10 mouse cellular contexts compared by ENCODE assay signal in the genomic region with DNA sequence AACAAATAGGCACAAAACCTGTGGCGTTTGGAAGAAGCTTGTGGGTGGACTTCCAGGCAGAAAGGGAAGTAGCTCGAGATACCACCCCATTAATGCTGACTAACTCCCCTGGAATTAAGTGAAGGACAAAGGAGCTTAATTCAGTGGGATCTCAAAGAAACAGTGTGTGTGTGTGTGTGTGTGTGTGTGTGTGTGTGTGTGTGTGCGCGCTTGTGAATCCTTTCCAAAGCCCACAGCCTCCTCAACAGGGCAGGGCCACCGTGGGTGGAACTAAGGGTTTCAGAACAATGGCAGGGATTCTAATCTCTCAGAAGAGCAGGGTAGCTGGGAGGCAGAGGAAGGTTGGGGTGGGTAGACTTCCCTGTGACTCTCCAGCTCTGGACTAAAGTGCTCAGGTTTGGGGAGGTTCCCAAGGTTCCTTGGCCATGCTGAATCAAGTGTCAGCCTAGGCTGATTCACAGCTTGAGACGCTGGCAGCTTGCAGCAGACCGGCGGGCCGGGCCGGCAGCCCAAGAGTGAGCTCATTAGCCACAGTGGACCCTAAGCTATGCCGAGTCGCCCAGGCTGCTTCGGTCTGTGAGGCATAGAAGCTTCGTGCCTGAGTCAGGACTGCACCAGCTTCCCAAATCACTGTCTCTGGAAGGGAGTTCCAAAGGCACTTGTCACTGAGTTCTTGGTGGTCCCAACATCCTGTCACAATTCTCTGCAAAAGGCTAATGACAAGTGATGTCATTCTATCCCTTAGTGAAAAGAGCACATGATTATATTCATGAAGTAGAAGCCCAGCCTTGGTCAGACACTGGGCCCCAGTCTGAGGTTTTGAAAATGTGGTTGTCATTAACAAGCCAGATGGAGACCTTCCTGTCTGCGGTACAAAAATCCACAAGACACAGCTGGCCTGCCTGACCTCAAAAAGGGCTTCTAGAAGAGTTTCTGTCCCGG. TPM values are rescaled to one million over a fixed set of nuclear protein-coding genes. Genes with fewer than 3 reads are reported as not detected.
A peak's percentile ranks its signal among the peaks of the same experiment; 100 is the strongest.
DNase-seq lines count a peak whose midpoint lies in the region; ATAC-seq lines count a peak whose summit lies in the region.
"Had no signal": no experiment of that assay in that cellular context is flagged by ENCODE, and none has a peak within 500 bp of the region (broad histone marks: within the 10 kb centered on the region; RNA-seq: fewer than 3 reads in every experiment).

No protein-coding gene starts in this region.

- H3K27me3 ChIP-seq in forebrain, embryonic 16.5 days (replicated peaks; ENCODE audit: control insufficient read depth, insufficient read depth, low read length) = no peaks in the 10 kb centered on the region
- peaks cover 4% of the 10 kb centered on the region; the same call in 1 of the 2 replicates for H3K27me3 ChIP-seq in hindbrain, embryonic 12.5 days
- no peaks in the 10 kb centered on the region for H3K27me3 ChIP-seq in kidney, embryonic 14.5 days (ENCODE audit: control insufficient read depth, insufficient read depth, low read length)
- H3K27me3 ChIP-seq: neural tube, embryonic 12.5 days had no signal

- no peaks in the 10 kb centered on the region for H3K36me3 ChIP-seq in forebrain, embryonic 16.5 days (ENCODE audit: control insufficient read depth, insufficient read depth)
- H3K36me3 ChIP-seq in hindbrain, embryonic 12.5 days = no peaks in the 10 kb centered on the region
- H3K36me3 ChIP-seq in kidney, embryonic 14.5 days (ENCODE audit: control insufficient read depth, insufficient read depth, low read length) = no peaks in the 10 kb centered on the region
- H3K36me3 ChIP-seq: neural tube, embryonic 12.5 days had no signal

- peak overlapping the region; percentile 29 for H3K27ac ChIP-seq in forebrain, embryonic 16.5 days (ENCODE audit: low read length)
- 0 out of 2 replicates have a peak overlapping the region, but pooled peaks have one; percentile 9 for H3K27ac ChIP-seq in hindbrain, embryonic 12.5 days
- H3K27ac ChIP-seq in kidney, embryonic 14.5 days (ENCODE audit: low read depth, low read length) = no peak overlapping the region
- H3K27ac ChIP-seq: neural tube, embryonic 12.5 days had no signal

- H3K9me3 ChIP-seq in forebrain, embryonic 16.5 days (ENCODE audit: control insufficient read depth, low read length) = no peaks in the 10 kb centered on the region
- no peaks in the 10 kb centered on the region for H3K9me3 ChIP-seq in hindbrain, embryonic 12.5 days (replicated peaks)
- no peaks in the 10 kb centered on the region for H3K9me3 ChIP-seq in kidney, embryonic 14.5 days (ENCODE audit: control insufficient read depth, low read length)
- H3K9me3 ChIP-seq: neural tube, embryonic 12.5 days had no signal

- no peak overlapping the region for H3K9ac ChIP-seq in forebrain, embryonic 16.5 days (replicated peaks; ENCODE audit: low read depth, low read length)
- H3K9ac ChIP-seq in hindbrain, embryonic 12.5 days = no peak overlapping the region
- no peak overlapping the region for H3K9ac ChIP-seq in kidney, embryonic 14.5 days (ENCODE audit: low read depth, low read length)
- H3K9ac ChIP-seq: neural tube, embryonic 12.5 days had no signal

- WGBS in forebrain, embryonic 16.5 days = 6% methylated on average over 16 of the region's 16 CpGs
- WGBS in hindbrain, embryonic 12.5 days = 21% methylated on average over 16 of the region's 16 CpGs
- 47% methylated on average over 16 of the region's 16 CpGs for WGBS in kidney, embryonic 14.5 days

- no peak overlapping the region for H3K4me2 ChIP-seq in forebrain, embryonic 16.5 days (ENCODE audit: low read length)
- no peak overlapping the region for H3K4me2 ChIP-seq in hindbrain, embryonic 12.5 days (replicated peaks)
- no peak overlapping the region for H3K4me2 ChIP-seq in kidney, embryonic 14.5 days (replicated peaks; ENCODE audit: low read depth, low read length)
- H3K4me2 ChIP-seq: neural tube, embryonic 12.5 days had no signal

- H3K4me1 ChIP-seq in forebrain, embryonic 16.5 days (replicated peaks; ENCODE audit: control insufficient read depth, insufficient read depth, low read length) = peaks cover 13% of the 10 kb centered on the region
- peaks cover 18% of the 10 kb centered on the region for H3K4me1 ChIP-seq in hindbrain, embryonic 12.5 days
- no peaks in the 10 kb centered on the region for H3K4me1 ChIP-seq in kidney, embryonic 14.5 days (ENCODE audit: control insufficient read depth, insufficient read depth, low read length)

- peak; percentile 86 for ATAC-seq in forebrain, embryonic 16.5 days
- ATAC-seq in hindbrain, embryonic 12.5 days (ENCODE audit: low FRiP score) = no peak
- ATAC-seq in kidney, embryonic 14.5 days (ENCODE audit: low FRiP score, low TSS enrichment) = no peak

- DNase-seq in adrenal gland, adult (ENCODE audit: inconsistent age in 2 of 2, low spot score in 1 of 2) = peak; percentile 50 to 74
- no peak for DNase-seq in adrenal gland, postnatal 4 days (ENCODE audit: low spot score in 2 of 2)
- DNase-seq in cerebellum, adult 18-20 months = peak; percentile 69 to 75
- DNase-seq in kidney, postnatal 36 days = no peak
- DNase-seq in left cerebral cortex, adult 18-20 months (ENCODE audit: low spot score in 2 of 2) = no peak

- no peak overlapping the region for H3K4me3 ChIP-seq in forebrain, embryonic 16.5 days (replicated peaks; ENCODE audit: low read length)
- H3K4me3 ChIP-seq in hindbrain, embryonic 12.5 days = no peak overlapping the region
- no peak overlapping the region for H3K4me3 ChIP-seq in kidney, embryonic 14.5 days (ENCODE audit: low read length)
- H3K4me3 ChIP-seq: erythroblast, embryonic 14.5 days; neural tube, embryonic 12.5 days had no signal

RNA-seq across cellular contexts. Expression of a gene that starts 59.6 kb away (rescaled TPM):
- total RNA-seq in adrenal gland, postnatal 4 days (2021) = 10 to 100 TPM; 27.1 to 31.5 TPM
- polyA plus RNA-seq in forebrain, embryonic 16.5 days (2015; fragmentation: Nextera tagmentation; extraction: Ambion mirVana) = 15.6 and 18.4 TPM in 2 replicates
- polyA plus RNA-seq in hindbrain, embryonic 12.5 days (2016; fragmentation: Nextera tagmentation; extraction: Ambion mirVana) = 9.1 and 9.5 TPM in 2 replicates
- total RNA-seq in left cerebral cortex, adult 18-20 months (2021) = 10 to 100 TPM; 47.4 to 54.1 TPM
- polyA plus RNA-seq in kidney, embryonic 14.5 days (2014; fragmentation: Nextera tagmentation; extraction: Ambion mirVana) = 8.0 and 11.2 TPM in 2 replicates

Comparison
In these comparisons a context has a peak if more than half of its experiments do, and no peak if none do; other contexts are left out.
1. DNase-seq: peak in adrenal gland, adult (2 of 2) and cerebellum, adult 18-20 months (2 of 2); none in adrenal gland, postnatal 4 days (0 of 2), kidney, postnatal 36 days (0 of 2) and left cerebral cortex, adult 18-20 months (0 of 2).